Mouse (Mus musculus) MEL (cell line): ENCODE measurements around the gene Atp5h. TPM values are rescaled to one million over a fixed set of nuclear protein-coding genes. Genes with fewer than 3 reads are reported as not detected.

Experiments used
- DNase-seq: peaks from one replicate; pipeline ENCODE4 v3.0.0; 2011; ENCODE audit warnings: low read depth, low spot score
- H3K27ac ChIP-seq: 2 replicates; pipeline ENCODE4 v1.5.1; 2012; ENCODE audit warnings: low read depth, mild to moderate bottlenecking, control low read depth, low read length, moderate library complexity; ENCODE audit not compliant: control insufficient read depth
- H3K27me3 ChIP-seq, 2 experiments: fragments of 150-350 bp in 1 of 2; sonication (generic) in 1 of 2; 2 replicates each; pipeline ENCODE4 v1.6.1; 2012; ENCODE audit warnings: low read length in 2 of 2, mild to moderate bottlenecking in 2 of 2, improper control_type of control experiment in 1 of 2, moderate library complexity in 1 of 2; ENCODE audit not compliant: insufficient read depth in 2 of 2, control insufficient read depth in 1 of 2
- H3K36me3 ChIP-seq, 2 experiments: 2 replicates each; pipeline ENCODE4 v1.6.1; 2012 to 2014; ENCODE audit warnings: low read length in 2 of 2, improper control_type of control experiment in 1 of 2, inconsistent platforms in 1 of 2, mild to moderate bottlenecking in 1 of 2; ENCODE audit not compliant: insufficient read depth in 2 of 2, control insufficient read depth in 1 of 2
- H3K4me1 ChIP-seq, 2 experiments: fragments of 150-350 bp in 1 of 2; sonication (generic) in 1 of 2; 2 replicates each; pipeline ENCODE4 v1.6.1; 2012; ENCODE audit warnings: low read length in 2 of 2, improper control_type of control experiment in 1 of 2, mild to moderate bottlenecking in 1 of 2; ENCODE audit not compliant: insufficient read depth in 2 of 2, control insufficient read depth in 1 of 2
- H3K4me3 ChIP-seq, 2 experiments: fragments of 150-350 bp in 1 of 2; sonication (generic) in 1 of 2; 2 replicates each; pipeline ENCODE4 v1.5.1; 2012; ENCODE audit warnings: low read depth in 2 of 2, low read length in 2 of 2, mild to moderate bottlenecking in 2 of 2, moderate library complexity in 2 of 2, control low read depth in 1 of 2, improper control_type of control experiment in 1 of 2; ENCODE audit not compliant: control insufficient read depth in 1 of 2, insufficient read depth in 1 of 2
- H3K79me2 ChIP-seq: 2 replicates; pipeline ENCODE4 v1.6.1; 2012; ENCODE audit warnings: mild to moderate bottlenecking, low read length, moderate library complexity; ENCODE audit not compliant: control insufficient read depth, poor library complexity, insufficient read depth
- H3K9ac ChIP-seq: 2 replicates; pipeline ENCODE4 v1.6.1; 2012; ENCODE audit warnings: low read depth, mild to moderate bottlenecking, control low read depth, low read length, moderate library complexity; ENCODE audit not compliant: control insufficient read depth, poor library complexity, severe bottlenecking
- H3K9me3 ChIP-seq: fragments of 150-350 bp; sonication (generic); replicated peaks from 2 replicates; pipeline ENCODE4 v1.6.1; 2012; ENCODE audit warnings: mild to moderate bottlenecking, low read length, improper control_type of control experiment, moderate library complexity; ENCODE audit not compliant: insufficient read depth
- CHD2 ChIP-seq: IDR thresholded peaks from 2 replicates; pipeline ENCODE4 v1.6.1; 2011; ENCODE audit warnings: low read length, improper control_type of control experiment
- CTCF ChIP-seq, 3 experiments: IDR thresholded peaks in 2 of 3; conservative IDR thresholded peaks in 1 of 3; 2 replicates each; pipeline ENCODE4 v1.5.1; 2011 to 2012; ENCODE audit warnings: low read length in 3 of 3, low read depth in 2 of 3, mild to moderate bottlenecking in 2 of 3, improper control_type of control experiment in 1 of 3, inconsistent platforms in 1 of 3, mixed read lengths in 1 of 3, moderate library complexity in 1 of 3; ENCODE audit not compliant: control insufficient read depth in 1 of 3, insufficient read depth in 1 of 3, poor library complexity in 1 of 3, severe bottlenecking in 1 of 3
- E2F4 ChIP-seq: IDR thresholded peaks from 2 replicates; pipeline ENCODE4 v1.6.1; 2011; ENCODE audit warnings: low read depth, low read length, improper control_type of control experiment, borderline replicate concordance
- ELF1 ChIP-seq: IDR thresholded peaks from 2 replicates; pipeline ENCODE4 v1.6.1; 2014; ENCODE audit warnings: low read depth, mild to moderate bottlenecking, inconsistent platforms, low read length, improper control_type of control experiment, moderate library complexity
- ETS1 ChIP-seq: IDR thresholded peaks from 2 replicates; pipeline ENCODE4 v1.6.1; 2012; ENCODE audit warnings: low read depth, mild to moderate bottlenecking, inconsistent platforms, low read length, improper control_type of control experiment, moderate library complexity
- GABPA ChIP-seq: IDR thresholded peaks from 2 replicates; pipeline ENCODE4 v1.6.1; 2012; ENCODE audit warnings: low read depth, mild to moderate bottlenecking, inconsistent platforms, low read length, improper control_type of control experiment, moderate library complexity
- GATA1 ChIP-seq: IDR thresholded peaks from 2 replicates; pipeline ENCODE4 v1.6.1; 2011; ENCODE audit warnings: low read depth, low read length, improper control_type of control experiment
- HCFC1 ChIP-seq: IDR thresholded peaks from 2 replicates; pipeline ENCODE4 v1.6.1; 2012; ENCODE audit warnings: low read depth, mild to moderate bottlenecking, inconsistent platforms, low read length, improper control_type of control experiment, moderate library complexity
- JUND ChIP-seq: IDR thresholded peaks from 2 replicates; pipeline ENCODE4 v1.6.1; 2011; ENCODE audit warnings: low read depth, mild to moderate bottlenecking, improper control_type of control experiment, low read length
- KAT2A ChIP-seq: conservative IDR thresholded peaks from 2 replicates; pipeline ENCODE4 v1.6.1; 2012; ENCODE audit warnings: low read depth, low read length, improper control_type of control experiment, inconsistent platforms
- MAFK ChIP-seq: IDR thresholded peaks from 2 replicates; pipeline ENCODE4 v1.6.1; 2011; ENCODE audit warnings: low read depth, mild to moderate bottlenecking, low read length, improper control_type of control experiment, borderline replicate concordance
- MAZ ChIP-seq: IDR thresholded peaks from 2 replicates; pipeline ENCODE4 v1.6.1; 2012; ENCODE audit warnings: low read depth, mild to moderate bottlenecking, inconsistent platforms, low read length, improper control_type of control experiment
- MXI1 ChIP-seq: IDR thresholded peaks from 2 replicates; pipeline ENCODE4 v1.6.1; 2011; ENCODE audit warnings: mild to moderate bottlenecking, low read depth, low read length, improper control_type of control experiment
- MYC ChIP-seq: IDR thresholded peaks from 2 replicates; pipeline ENCODE4 v1.6.1; 2011; ENCODE audit warnings: low read depth, mild to moderate bottlenecking, low read length, improper control_type of control experiment, moderate library complexity
- NRF1 ChIP-seq: IDR thresholded peaks from 2 replicates; pipeline ENCODE4 v1.6.1; 2014; ENCODE audit warnings: low read depth, mild to moderate bottlenecking, inconsistent platforms, low read length, improper control_type of control experiment, moderate library complexity; ENCODE audit not compliant: poor library complexity, insufficient read depth, severe bottlenecking
- POLR2A ChIP-seq, 2 experiments: IDR thresholded peaks; 2 replicates each; pipeline ENCODE4 v1.6.1; 2011 to 2012; ENCODE audit warnings: low read length in 2 of 2, mild to moderate bottlenecking in 2 of 2, control low read depth in 1 of 2, improper control_type of control experiment in 1 of 2, low read depth in 1 of 2, moderate library complexity in 1 of 2; ENCODE audit not compliant: control insufficient read depth in 1 of 2, insufficient read depth in 1 of 2, poor library complexity in 1 of 2
- POLR2AphosphoS2 ChIP-seq: IDR thresholded peaks from 2 replicates; pipeline ENCODE4 v1.6.1; 2011; ENCODE audit warnings: low read length, improper control_type of control experiment
- RAD21 ChIP-seq: IDR thresholded peaks from 2 replicates; pipeline ENCODE4 v1.6.1; 2011; ENCODE audit warnings: mild to moderate bottlenecking, low read depth, low read length, improper control_type of control experiment
- RCOR1 ChIP-seq: IDR thresholded peaks from 2 replicates; pipeline ENCODE4 v1.6.1; 2012; ENCODE audit warnings: low read depth, mild to moderate bottlenecking, inconsistent platforms, low read length, improper control_type of control experiment
- SIN3A ChIP-seq: IDR thresholded peaks from 2 replicates; pipeline ENCODE4 v1.6.1; 2012; ENCODE audit warnings: low read length, improper control_type of control experiment, inconsistent platforms
- SMC3 ChIP-seq: IDR thresholded peaks from 2 replicates; pipeline ENCODE4 v1.6.1; 2011; ENCODE audit warnings: low read depth, low read length, improper control_type of control experiment
- TAL1 ChIP-seq: IDR thresholded peaks from 2 replicates; pipeline ENCODE4 v1.6.1; 2012; ENCODE audit warnings: mild to moderate bottlenecking, inconsistent platforms, low read length, moderate library complexity, mixed read lengths
- UBTF ChIP-seq: IDR thresholded peaks from 2 replicates; pipeline ENCODE4 v1.6.1; 2012; ENCODE audit warnings: low read depth, mild to moderate bottlenecking, inconsistent platforms, low read length, improper control_type of control experiment, moderate library complexity, borderline replicate concordance; ENCODE audit not compliant: insufficient read depth
- USF2 ChIP-seq, 2 experiments: IDR thresholded peaks; 2 replicates each; pipeline ENCODE4 v1.6.1; 2011 to 2012; ENCODE audit warnings: improper control_type of control experiment in 2 of 2, low read length in 2 of 2, borderline replicate concordance in 1 of 2, inconsistent platforms in 1 of 2, low read depth in 1 of 2, mild to moderate bottlenecking in 1 of 2; ENCODE audit not compliant: insufficient read depth in 1 of 2
- ZC3H11A ChIP-seq: IDR thresholded peaks from 2 replicates; pipeline ENCODE4 v1.6.1; 2012; ENCODE audit warnings: low read depth, mild to moderate bottlenecking, inconsistent platforms, low read length, improper control_type of control experiment
- ZKSCAN1 ChIP-seq: IDR thresholded peaks from 2 replicates; pipeline ENCODE4 v1.6.1; 2012; ENCODE audit warnings: low read depth, mild to moderate bottlenecking, inconsistent platforms, low read length, improper control_type of control experiment, moderate library complexity
- ZMIZ1 ChIP-seq: IDR thresholded peaks from 2 replicates; pipeline ENCODE4 v1.6.1; 2012; ENCODE audit warnings: low read depth, mild to moderate bottlenecking, inconsistent platforms, low read length, improper control_type of control experiment, moderate library complexity
- ZNF384 ChIP-seq: IDR thresholded peaks from 2 replicates; pipeline ENCODE4 v1.6.1; 2012; ENCODE audit warnings: low read depth, mild to moderate bottlenecking, inconsistent platforms, low read length, improper control_type of control experiment
- polyA plus RNA-seq, 2 experiments: library from polyadenylated mRNA; stranded (reverse) in 1 of 2; unstranded in 1 of 2; fragments of >175 nt in 1 of 2; fragments of >200 nt in 1 of 2; gene quantifications; 2 replicates each; pipeline versions ENCODE4 v1.2.1 to v1.2.4; 2012; ENCODE audit warnings: low replicate concordance in 2 of 2, low read depth in 1 of 2; ENCODE audit not compliant: insufficient read length in 2 of 2, insufficient read depth in 1 of 2, missing spikeins in 1 of 2
- total RNA-seq: library from RNA; depleted of rRNA; stranded (reverse); fragments of 300-350 nt; gene quantifications from 2 replicates; pipeline ENCODE4 v1.2.3, GENCODE M21; 2012

Atp5h gene
- total and polyA plus RNA-seq, 3 experiments: 525 to 1,715 (median 706) TPM

GRCm38 (mm10) chr11:115429307-115429706, 9.5 kb upstream of the Atp5h start:
- no peak overlapping the region for H3K4me3 ChIP-seq
- no peaks in the 10 kb centered on the region; a peak in 2 of 4 replicates for H3K36me3 ChIP-seq
- no peak overlapping the region for H3K27ac ChIP-seq
- TF ChIP-seq ETS1 (no peak), NRF1 (no peak), MXI1 (no peak), MYC (no peak), MAZ (no peak), POLR2A (IDR thresholded peaks at IDR 0.05; ENCODE audit: control insufficient read depth in 1 of 2, insufficient read depth in 1 of 2, low read depth in 1 of 2, low read length in 2 of 2, poor library complexity in 1 of 2) (no peak), RAD21 (no peak), E2F4 (no peak), KAT2A (no peak), CTCF (IDR thresholded peaks at IDR 0.05 in 2 of 3, conservative IDR thresholded peaks at IDR 0.05 in 1 of 3; ENCODE audit: control insufficient read depth in 1 of 3, insufficient read depth in 1 of 3, low read depth in 2 of 3, low read length in 3 of 3, poor library complexity in 1 of 3, severe bottlenecking in 1 of 3) (no peak), GABPA (no peak), ZMIZ1 (no peak), CHD2 (no peak), SMC3 (no peak), TAL1 (no peak)
- DNase-seq: no peak
- no peaks in the 10 kb centered on the region for H3K9me3 ChIP-seq
- no peaks in the 10 kb centered on the region for H3K4me1 ChIP-seq
- H3K27me3 ChIP-seq: no peaks in the 10 kb centered on the region
- no peaks in the 10 kb centered on the region for H3K79me2 ChIP-seq
- no peak overlapping the region for H3K9ac ChIP-seq

DNA sequence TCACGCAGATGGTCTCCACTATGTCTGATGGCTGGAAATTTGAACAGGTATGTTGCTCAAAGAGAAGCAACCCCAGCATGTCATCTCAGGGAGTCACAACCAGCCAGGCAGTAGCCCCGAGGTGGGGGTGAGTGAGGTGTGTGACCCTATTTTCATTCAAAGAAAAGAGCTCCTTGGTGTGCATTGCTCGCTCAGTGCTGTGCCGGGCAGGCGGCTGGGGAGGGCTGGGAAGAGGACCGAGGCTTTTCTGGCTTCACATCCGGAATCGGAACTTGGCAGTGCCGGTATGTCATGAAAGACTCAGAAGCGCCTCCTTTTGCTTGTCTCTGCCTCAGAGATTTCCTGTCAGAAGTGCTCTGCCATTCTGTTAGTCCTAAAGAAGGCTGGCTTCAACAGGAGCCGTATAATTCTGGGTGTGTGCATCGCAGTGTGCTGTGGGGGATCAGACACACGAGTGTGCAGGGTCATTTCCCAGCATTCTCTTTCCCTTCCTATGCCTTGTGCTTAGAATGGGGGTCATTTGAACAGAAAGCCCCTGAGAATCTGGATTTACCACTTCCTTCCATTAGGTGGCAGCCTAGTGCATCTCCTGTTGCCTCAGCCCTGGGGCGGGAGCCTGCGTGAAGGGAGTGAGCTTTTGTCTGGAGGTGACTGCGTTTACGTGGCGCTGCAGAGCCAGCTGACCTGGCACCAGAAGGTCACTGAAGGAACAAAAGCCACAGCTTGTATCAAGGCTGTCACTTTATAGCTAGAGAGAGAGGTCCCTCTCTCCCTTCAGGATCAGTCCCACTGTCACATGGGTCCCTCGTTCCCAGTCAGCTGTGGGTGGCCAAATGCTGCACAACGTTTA, 7.9 kb upstream of the Atp5h start:
- no peaks in the 10 kb centered on the region for H3K79me2 ChIP-seq
- no peak overlapping the region for H3K9ac ChIP-seq
- H3K27me3 ChIP-seq: no peaks in the 10 kb centered on the region
- H3K27ac ChIP-seq: no peak overlapping the region
- no peaks in the 10 kb centered on the region for H3K4me1 ChIP-seq
- DNase-seq: peak; percentile 80
- H3K4me3 ChIP-seq: no peak overlapping the region
- H3K9me3 ChIP-seq: no peaks in the 10 kb centered on the region
- H3K36me3 ChIP-seq: no peaks in the 10 kb centered on the region; a peak in 2 of 4 replicates
- TF ChIP-seq E2F4 (no peak), CHD2 (no peak), RCOR1 (no peak), ZNF384 (no peak), JUND (no peak), ELF1 (no peak), MAFK (no peak), POLR2AphosphoS2 (no peak), ZKSCAN1 (no peak), RAD21 (peak; percentile 56), ZC3H11A (peak; percentile 41), CTCF (IDR thresholded peaks at IDR 0.05 in 2 of 3, conservative IDR thresholded peaks at IDR 0.05 in 1 of 3; ENCODE audit: control insufficient read depth in 1 of 3, insufficient read depth in 1 of 3, low read depth in 2 of 3, low read length in 3 of 3, poor library complexity in 1 of 3, severe bottlenecking in 1 of 3) (peak; percentile 75 to 90 (median 80)), HCFC1 (peak; percentile 31; the same call in 1 of the 2 replicates), USF2 (IDR thresholded peaks at IDR 0.05; ENCODE audit: borderline replicate concordance in 1 of 2, insufficient read depth in 1 of 2, low read depth in 1 of 2, low read length in 2 of 2) (no peak), POLR2A (IDR thresholded peaks at IDR 0.05; ENCODE audit: control insufficient read depth in 1 of 2, insufficient read depth in 1 of 2, low read depth in 1 of 2, low read length in 2 of 2, poor library complexity in 1 of 2) (no peak), UBTF (no peak), NRF1 (no peak), SMC3 (peak; percentile 69), GABPA (no peak), GATA1 (no peak), SIN3A (0 out of 2 replicates have a peak, but pooled peaks have one; percentile 30)
